Mouse (Mus musculus) hindbrain, embryonic 16.5 days (tissue): Measurements from ENCODE around the gene Arsb. TPM values are rescaled to one million over a fixed set of nuclear protein-coding genes. Genes with fewer than 3 reads are reported as not detected.
A peak's percentile ranks its signal among the peaks of the same experiment; 100 is the strongest.

ENCODE experiments used
- ATAC-seq: fragments of 200-750 bp; cut with Nextera tagmentation; 2 replicates; pipeline ENCODE4 v1.8.0; 2017; ENCODE audit warnings: moderate TSS enrichment, moderate library complexity
- H3K27ac ChIP-seq: fragments of 300-500 bp; sonication (generic); 2 replicates; pipeline ENCODE4 v1.5.1; 2014; ENCODE audit warnings: low read depth, mild to moderate bottlenecking, control low read depth, low read length, moderate library complexity
- H3K27me3 ChIP-seq: fragments of 300-500 bp; sonication (generic); replicated peaks from 2 replicates; pipeline ENCODE4 v1.6.1; 2014; ENCODE audit warnings: low read length; ENCODE audit not compliant: control insufficient read depth, insufficient read depth
- H3K36me3 ChIP-seq: fragments of 300-500 bp; sonication (generic); 2 replicates; pipeline ENCODE4 v1.6.1; 2014; ENCODE audit warnings: mild to moderate bottlenecking, low read length, moderate library complexity, mixed read lengths; ENCODE audit not compliant: control insufficient read depth, insufficient read depth
- H3K4me1 ChIP-seq: fragments of 300-500 bp; sonication (generic); 2 replicates; pipeline ENCODE4 v1.6.1; 2014; ENCODE audit warnings: low read depth, low read length; ENCODE audit not compliant: control insufficient read depth, insufficient read depth
- H3K4me2 ChIP-seq: fragments of 300-500 bp; sonication (generic); 2 replicates; pipeline ENCODE4 v1.6.1; 2014; ENCODE audit warnings: mild to moderate bottlenecking, low read length, control low read depth, moderate library complexity
- H3K4me3 ChIP-seq: fragments of 300-500 bp; sonication (generic); 2 replicates; pipeline ENCODE4 v1.5.1; 2014; ENCODE audit warnings: mild to moderate bottlenecking, low read length, control low read depth, moderate library complexity
- H3K9ac ChIP-seq: fragments of 300-500 bp; sonication (generic); 2 replicates; pipeline ENCODE4 v1.6.1; 2014; ENCODE audit warnings: low read depth, mild to moderate bottlenecking, control low read depth, low read length, moderate library complexity
- H3K9me3 ChIP-seq: fragments of 300-500 bp; sonication (generic); 2 replicates; pipeline ENCODE4 v1.6.1; 2014; ENCODE audit warnings: mild to moderate bottlenecking, low read length, moderate library complexity; ENCODE audit not compliant: control insufficient read depth
- WGBS: fragments of 180-500 bp; shearing (Covaris S2); extraction: QIAGEN DNeasy Blood & Tissue Kit; methylation state at CpG from one replicate; pipeline ENCODE4 v1.1.7; 2014; 5-methylcytosine and 5-hydroxymethylcytosine counted together
- polyA plus RNA-seq: library from polyadenylated mRNA; unstranded; fragments of >200 nt; fragmentation: Nextera tagmentation; extraction: Ambion mirVana; gene quantifications from 2 replicates; pipeline ENCODE4 v1.2.1, GENCODE M21; 2015

The Arsb gene
- polyA plus RNA-seq, 1 experiment from 2014 or later, result 12.1 TPM

DNA sequence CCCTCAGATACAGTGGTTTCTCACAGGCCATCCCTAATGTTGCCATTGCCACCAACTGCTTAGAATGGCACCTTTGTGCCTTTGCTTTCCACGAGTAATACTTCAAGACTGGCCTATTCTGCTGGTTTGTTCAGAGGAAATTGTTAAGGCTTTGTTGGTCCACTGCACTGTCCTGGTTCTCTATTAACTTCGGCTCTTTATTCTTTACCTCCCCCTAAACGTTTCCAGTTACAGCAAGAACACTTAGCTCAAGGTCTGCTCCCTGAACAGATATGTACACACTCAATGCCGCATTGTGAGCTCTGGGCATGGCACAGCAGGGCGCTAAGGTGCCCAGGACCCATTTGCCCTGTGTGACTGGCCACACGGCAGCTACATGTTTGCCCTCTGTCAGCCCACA lies 119.8 kb downstream of the Arsb start:
- Histone ChIP-seq H3K9ac (no peak overlapping the region), H3K4me1 (no peaks in the 10 kb centered on the region), H3K4me2 (no peak overlapping the region), H3K4me3 (no peak overlapping the region), H3K27ac (no peak overlapping the region), H3K36me3 (no peaks in the 10 kb centered on the region), H3K27me3 (no peaks in the 10 kb centered on the region), H3K9me3 (no peaks in the 10 kb centered on the region)
- WGBS, result 74% methylated on average over 6 of the region's 6 CpGs
- no peak for ATAC-seq

DNA sequence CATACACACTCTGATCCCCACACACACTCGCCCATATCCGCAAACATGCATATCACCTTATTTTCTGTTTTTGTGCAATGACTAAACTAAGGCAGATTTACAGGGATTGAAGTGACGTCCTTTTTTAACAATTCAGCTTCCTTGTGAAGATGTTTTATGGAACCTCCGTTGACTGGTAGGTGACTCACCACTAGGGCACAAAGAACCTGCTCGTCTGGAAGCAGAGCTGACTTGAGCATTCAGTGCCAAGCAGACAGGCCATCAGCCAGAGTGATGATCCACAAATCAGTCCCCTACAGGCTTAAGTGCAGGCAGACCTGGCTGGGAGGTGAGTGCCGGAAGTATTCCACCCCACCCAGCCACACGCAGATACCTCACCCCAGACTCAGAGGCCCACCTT lies 120.7 kb downstream of the Arsb start:
- no peak for ATAC-seq
- 91% methylated on average over 7 of the region's 7 CpGs for WGBS

DNA sequence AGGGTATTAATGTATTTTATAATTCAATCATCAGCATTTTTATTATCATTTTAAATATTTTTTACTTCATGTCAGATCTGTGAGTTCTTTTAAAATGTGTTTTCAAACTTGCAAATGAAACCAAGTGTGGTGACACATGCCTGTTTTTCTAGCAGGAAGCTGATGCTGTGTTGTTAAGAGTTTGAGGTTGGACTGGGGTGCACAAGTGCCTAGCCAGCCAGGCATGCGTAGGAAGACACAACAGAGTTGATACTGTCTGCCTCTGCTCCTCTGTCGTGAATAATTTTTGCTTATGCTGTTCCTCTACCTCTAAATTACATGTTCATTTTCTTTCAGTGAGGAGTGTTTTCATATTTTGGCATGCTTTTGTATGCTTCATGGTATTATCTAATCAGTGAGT lies 122.7 kb downstream of the Arsb start:
- Histone ChIP-seq H3K36me3 (no peaks in the 10 kb centered on the region), H3K9ac (no peak overlapping the region), H3K27me3 (no peaks in the 10 kb centered on the region), H3K4me1 (no peaks in the 10 kb centered on the region), H3K9me3 (no peaks in the 10 kb centered on the region), H3K4me2 (no peak overlapping the region), H3K27ac (no peak overlapping the region), H3K4me3 (no peak overlapping the region)
- whole genome bisulfite sequencing, result 87% methylated on average over 2 of the region's 2 CpGs
- ATAC-seq, result no peak

More for the DNA sequence above, 120.7 kb downstream of the Arsb start:
- no peak overlapping the region for H3K4me2 ChIP-seq
- H3K9me3 ChIP-seq, result no peaks in the 10 kb centered on the region
- H3K36me3 ChIP-seq, result no peaks in the 10 kb centered on the region
- H3K9ac ChIP-seq, result no peak overlapping the region
- no peak overlapping the region for H3K27ac ChIP-seq
- no peaks in the 10 kb centered on the region for H3K4me1 ChIP-seq
- H3K27me3 ChIP-seq, result no peaks in the 10 kb centered on the region
- H3K4me3 ChIP-seq, result no peak overlapping the region

GRCm38 (mm10) chr13:93895430-93895829 lies 124.0 kb downstream of the Arsb start:
- H3K27ac ChIP-seq, result no peak overlapping the region
- H3K9ac ChIP-seq, result no peak overlapping the region
- no peak overlapping the region for H3K4me2 ChIP-seq
- no peaks in the 10 kb centered on the region for H3K4me1 ChIP-seq
- H3K4me3 ChIP-seq, result no peak overlapping the region
- H3K9me3 ChIP-seq, result no peaks in the 10 kb centered on the region
- 84% methylated on average over 2 of the region's 2 CpGs for WGBS
- H3K27me3 ChIP-seq, result no peaks in the 10 kb centered on the region
- H3K36me3 ChIP-seq, result no peaks in the 10 kb centered on the region
- no peak for ATAC-seq

DNA sequence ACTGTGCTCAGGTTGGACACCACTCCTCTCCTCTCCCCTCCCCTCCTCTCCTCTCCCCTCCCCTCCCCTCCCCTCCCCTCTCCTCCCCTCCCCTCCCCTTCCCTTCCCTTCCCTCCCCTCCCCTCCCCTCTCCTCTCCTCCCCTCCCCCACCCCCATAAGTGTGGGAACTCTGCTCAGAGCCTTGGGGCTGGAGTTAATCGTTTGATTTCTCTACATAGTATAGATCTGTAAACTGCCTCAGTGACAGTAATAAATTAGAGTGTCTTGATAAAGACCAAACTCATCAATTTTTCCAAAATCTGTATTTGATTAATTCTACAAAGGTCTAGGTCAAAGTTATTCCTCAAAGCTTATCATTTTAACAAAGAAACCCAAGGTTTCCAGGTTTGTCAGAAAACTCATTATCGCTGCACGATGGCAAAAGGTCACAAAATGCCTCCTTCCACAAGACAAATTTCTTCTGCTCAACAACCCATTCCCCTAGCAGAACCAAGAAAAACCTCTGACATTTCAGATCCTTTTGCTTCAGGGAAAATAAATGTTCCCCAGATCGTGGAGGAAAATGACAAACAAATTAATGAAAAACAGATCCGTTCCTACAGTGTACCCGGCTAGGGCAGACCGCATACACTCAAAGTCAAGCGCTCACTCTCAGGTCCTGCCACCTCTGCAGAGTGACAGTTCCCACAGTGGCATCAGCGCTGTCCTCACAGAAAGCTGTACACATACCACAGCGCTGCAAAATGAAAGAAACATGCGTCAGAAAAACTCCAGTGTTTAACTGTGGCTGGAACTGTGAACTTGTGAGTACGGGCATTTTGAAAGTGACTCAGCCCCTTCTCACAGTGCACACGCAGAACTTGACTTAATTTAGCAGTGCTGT lies 126.8 kb downstream of the Arsb start:
- WGBS, result 58% methylated on average over 13 of the region's 13 CpGs
- H3K9ac ChIP-seq, result no peak overlapping the region
- H3K4me3 ChIP-seq, result no peak overlapping the region
- H3K4me1 ChIP-seq, result no peaks in the 10 kb centered on the region
- no peak overlapping the region; the same call in 1 of the 2 replicates for H3K27ac ChIP-seq
- no peak overlapping the region for H3K4me2 ChIP-seq
- no peaks in the 10 kb centered on the region for H3K9me3 ChIP-seq
- H3K27me3 ChIP-seq, result no peaks in the 10 kb centered on the region
- peak; percentile 61; the same call in 1 of the 2 replicates for ATAC-seq
- H3K36me3 ChIP-seq, result no peaks in the 10 kb centered on the region

GRCm38 (mm10) chr13:93899378-93900256 lies 128.2 kb downstream of the Arsb start:
- no peak overlapping the region for H3K4me2 ChIP-seq
- no peaks in the 10 kb centered on the region for H3K27me3 ChIP-seq
- no peaks in the 10 kb centered on the region for H3K9me3 ChIP-seq
- no peaks in the 10 kb centered on the region for H3K36me3 ChIP-seq
- 90% methylated on average over 3 of the region's 3 CpGs for WGBS
- no peak for ATAC-seq
- no peak overlapping the region for H3K27ac ChIP-seq
- no peak overlapping the region for H3K9ac ChIP-seq
- H3K4me3 ChIP-seq, result no peak overlapping the region
- H3K4me1 ChIP-seq, result no peaks in the 10 kb centered on the region

DNA sequence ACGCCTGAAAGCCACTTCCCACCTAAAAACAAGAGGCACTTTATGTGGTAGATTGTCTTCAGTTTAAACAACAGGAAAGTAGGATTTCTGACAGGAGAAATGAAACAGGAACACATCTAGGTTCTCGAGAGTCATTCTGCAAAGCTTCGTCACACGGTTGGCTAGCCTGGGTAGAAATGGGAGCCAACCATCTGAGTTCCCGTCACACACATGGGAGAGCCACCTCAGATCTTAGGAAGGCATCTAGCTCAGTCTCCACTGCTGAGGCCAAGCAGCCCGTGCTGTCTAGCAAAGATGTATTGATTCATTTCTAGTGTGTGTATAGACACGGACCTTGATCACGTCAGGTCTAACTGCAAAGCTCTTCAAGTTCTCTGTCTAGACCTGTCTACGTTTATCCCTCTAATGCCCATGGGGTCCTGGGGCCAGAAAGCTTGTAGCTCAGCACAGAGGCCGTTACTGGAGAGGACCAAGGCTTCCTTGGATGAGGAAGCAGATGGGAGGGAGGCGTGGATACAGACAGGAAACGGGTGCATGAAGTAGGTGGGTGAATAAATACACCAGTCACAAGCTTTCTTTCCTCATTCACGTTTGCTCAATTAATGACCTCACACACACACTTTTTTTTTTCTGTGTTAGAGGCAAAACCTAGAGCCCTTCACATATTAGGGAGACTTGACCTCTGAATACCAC lies 129.7 kb downstream of the Arsb start:
- H3K9ac ChIP-seq, result no peak overlapping the region
- H3K9me3 ChIP-seq, result no peaks in the 10 kb centered on the region
- no peaks in the 10 kb centered on the region for H3K4me1 ChIP-seq
- no peak overlapping the region for H3K4me2 ChIP-seq
- no peaks in the 10 kb centered on the region for H3K27me3 ChIP-seq
- no peak for ATAC-seq
- H3K4me3 ChIP-seq, result no peak overlapping the region
- H3K27ac ChIP-seq, result no peak overlapping the region
- H3K36me3 ChIP-seq, result no peaks in the 10 kb centered on the region
- WGBS, result 88% methylated on average over 13 of the region's 13 CpGs

DNA sequence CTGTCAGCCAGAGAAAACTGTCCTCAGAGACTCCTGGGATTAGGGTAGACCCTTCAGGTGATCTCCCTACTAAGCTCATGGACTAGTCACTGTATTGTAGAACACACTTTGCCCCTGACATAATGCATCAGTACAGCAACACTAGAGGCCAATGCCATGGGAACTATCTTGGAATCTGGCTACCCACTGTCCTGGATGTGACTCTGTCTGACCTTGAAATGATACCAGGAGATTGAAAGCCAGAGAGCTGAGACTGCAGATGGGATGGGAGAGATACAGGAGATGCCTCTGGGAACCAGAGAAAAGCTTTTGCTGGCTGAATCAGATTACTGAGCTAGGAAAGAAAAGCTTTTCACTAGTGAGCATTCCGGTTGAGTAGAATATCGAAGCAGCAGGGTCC lies 130.7 kb downstream of the Arsb start:
- no peak overlapping the region for H3K4me3 ChIP-seq
- WGBS, result 92% methylated on average over 2 of the region's 2 CpGs
- no peak for ATAC-seq

More for the DNA sequence above, 130.7 kb downstream of the Arsb start:
- no peak overlapping the region for H3K9ac ChIP-seq
- no peaks in the 10 kb centered on the region for H3K4me1 ChIP-seq
- H3K27ac ChIP-seq, result no peak overlapping the region
- no peak overlapping the region for H3K4me2 ChIP-seq
- no peaks in the 10 kb centered on the region for H3K36me3 ChIP-seq
- no peaks in the 10 kb centered on the region for H3K27me3 ChIP-seq
- no peaks in the 10 kb centered on the region for H3K9me3 ChIP-seq
